Mouse (Mus musculus) heart, embryonic 13.5 days (tissue): ENCODE measurements around the gene Prpf19. TPM values are rescaled to one million over a fixed set of nuclear protein-coding genes. Genes with fewer than 3 reads are reported as not detected.
A peak's percentile ranks its signal among the peaks of the same experiment; 100 is the strongest.

Experiments used
- ATAC-seq: fragments of 200-750 bp; cut with Nextera tagmentation; 2 replicates; pipeline ENCODE4 v1.8.0; 2017; ENCODE audit warnings: moderate TSS enrichment; ENCODE audit not compliant: insufficient number of reproducible peaks, low FRiP score, low TSS enrichment; ENCODE audit errors: extremely low read depth
- H3K27ac ChIP-seq: fragments of 300-500 bp; sonication (generic); replicated peaks from 2 replicates; pipeline ENCODE4 v1.5.1; 2015; ENCODE audit warnings: moderate library complexity, mild to moderate bottlenecking, inconsistent platforms
- H3K27me3 ChIP-seq: fragments of 300-500 bp; sonication (generic); replicated peaks from 2 replicates; pipeline ENCODE4 v1.6.1; 2015; ENCODE audit warnings: mild to moderate bottlenecking, inconsistent platforms
- H3K36me3 ChIP-seq: fragments of 300-500 bp; sonication (generic); 2 replicates; pipeline ENCODE4 v1.6.1; 2015; ENCODE audit warnings: mild to moderate bottlenecking, inconsistent platforms
- H3K4me1 ChIP-seq: fragments of 300-500 bp; sonication (generic); 2 replicates; pipeline ENCODE4 v1.6.1; 2015; ENCODE audit warnings: inconsistent platforms
- H3K4me2 ChIP-seq: fragments of 300-500 bp; sonication (generic); 2 replicates; pipeline ENCODE4 v1.6.1; 2015; ENCODE audit warnings: inconsistent platforms, mild to moderate bottlenecking, moderate library complexity
- H3K4me3 ChIP-seq: fragments of 300-500 bp; sonication (generic); 2 replicates; pipeline ENCODE4 v1.5.1; 2015; ENCODE audit warnings: moderate library complexity, mild to moderate bottlenecking, inconsistent platforms
- H3K9ac ChIP-seq: fragments of 300-500 bp; sonication (generic); 2 replicates; pipeline ENCODE4 v1.6.1; 2015; ENCODE audit warnings: inconsistent platforms, mild to moderate bottlenecking, moderate library complexity
- H3K9me3 ChIP-seq: fragments of 300-500 bp; sonication (generic); 2 replicates; pipeline ENCODE4 v1.6.1; 2016; ENCODE audit warnings: inconsistent platforms
- WGBS: fragments of 180-500 bp; shearing (Covaris S2); methylation state at CpG from one replicate; pipeline ENCODE4 v1.1.7; 2015; ENCODE audit warnings: mixed read lengths; 5-methylcytosine and 5-hydroxymethylcytosine counted together
- polyA plus RNA-seq: library from polyadenylated mRNA; unstranded; fragments of >200 nt; fragmentation: Nextera tagmentation; extraction: Ambion mirVana; gene quantifications from 2 replicates; pipeline ENCODE4 v1.2.1, GENCODE M21; 2015

The Prpf19 gene
- polyA plus RNA-seq, 1 experiment from 2014 or later = 30.3 TPM

- 71% methylated on average over 8 of the region's 8 CpGs for WGBS
- H3K27ac ChIP-seq = peak overlapping the region; percentile 57; the same call in 1 of the 2 replicates
- H3K9ac ChIP-seq = peak overlapping the region; percentile 96
- peaks cover 34% of the 10 kb centered on the region for H3K4me1 ChIP-seq
- no peaks in the 10 kb centered on the region for H3K27me3 ChIP-seq
- H3K4me3 ChIP-seq = peak overlapping the region; percentile 94; the same call in 1 of the 2 replicates
- H3K36me3 ChIP-seq = peaks cover 52% of the 10 kb centered on the region
- ATAC-seq = no peak
- peak overlapping the region; percentile 76 for H3K4me2 ChIP-seq
- no peaks in the 10 kb centered on the region for H3K9me3 ChIP-seq
These were observed 2.5 kb downstream of the Prpf19 start for GRCm38 (mm10) chr19:10897491-10897890.

GRCm38 (mm10) chr19:10900315-10900714, 5.3 kb downstream of the Prpf19 start:
- H3K36me3 ChIP-seq = peaks cover 80% of the 10 kb centered on the region
- no peaks in the 10 kb centered on the region for H3K9me3 ChIP-seq
- H3K27me3 ChIP-seq = no peaks in the 10 kb centered on the region
- no peak overlapping the region for H3K4me3 ChIP-seq
- no peak overlapping the region for H3K4me2 ChIP-seq
- ATAC-seq = no peak
- peaks cover 42% of the 10 kb centered on the region for H3K4me1 ChIP-seq
- H3K27ac ChIP-seq = no peak overlapping the region
- H3K9ac ChIP-seq = no peak overlapping the region
- whole genome bisulfite sequencing = 64% methylated on average over 6 of the region's 6 CpGs

GRCm38 (mm10) chr19:10901046-10901445, 6.0 kb downstream of the Prpf19 start:
- Histone ChIP-seq H3K36me3 (peaks cover 87% of the 10 kb centered on the region), H3K4me2 (no peak overlapping the region), H3K27me3 (no peaks in the 10 kb centered on the region), H3K4me1 (peaks cover 47% of the 10 kb centered on the region), H3K9me3 (no peaks in the 10 kb centered on the region), H3K27ac (no peak overlapping the region), H3K4me3 (no peak overlapping the region), H3K9ac (no peak overlapping the region)
- ATAC-seq = no peak
- 94% methylated on average over 5 of the region's 5 CpGs for WGBS

- H3K27ac ChIP-seq = peak overlapping the region; percentile 95
- no peak overlapping the region for H3K4me3 ChIP-seq
- no peak for ATAC-seq
- H3K36me3 ChIP-seq = peaks cover 83% of the 10 kb centered on the region
- H3K4me1 ChIP-seq = peaks cover 60% of the 10 kb centered on the region
- H3K4me2 ChIP-seq = no peak overlapping the region
- no peaks in the 10 kb centered on the region for H3K27me3 ChIP-seq
- 80% methylated on average over 5 of the region's 5 CpGs for WGBS
- no peaks in the 10 kb centered on the region for H3K9me3 ChIP-seq
- H3K9ac ChIP-seq = peak overlapping the region; percentile 54
These were observed 9.5 kb downstream of the Prpf19 start for GRCm38 (mm10) chr19:10904512-10904911.

GRCm38 (mm10) chr19:10904927-10905727, 10.1 kb downstream of the Prpf19 start:
- Histone ChIP-seq H3K27me3 (no peaks in the 10 kb centered on the region), H3K36me3 (peaks cover 77% of the 10 kb centered on the region), H3K4me2 (peak overlapping the region; percentile 38), H3K4me1 (peaks cover 64% of the 10 kb centered on the region), H3K27ac (peak overlapping the region; percentile 95), H3K9me3 (no peaks in the 10 kb centered on the region), H3K9ac (peak overlapping the region; percentile 69), H3K4me3 (no peak overlapping the region)
- 31% methylated on average over 7 of the region's 7 CpGs for WGBS
- ATAC-seq = peak; percentile 38; the same call in 1 of the 2 replicates

- 32% methylated on average over 5 of the region's 5 CpGs for WGBS
- H3K36me3 ChIP-seq = peaks cover 71% of the 10 kb centered on the region
- H3K27ac ChIP-seq = peak overlapping the region; percentile 95
- H3K27me3 ChIP-seq = no peaks in the 10 kb centered on the region
- no peak for ATAC-seq
- H3K4me2 ChIP-seq = peak overlapping the region; percentile 38
- no peak overlapping the region for H3K4me3 ChIP-seq
- H3K4me1 ChIP-seq = peaks cover 64% of the 10 kb centered on the region
- no peaks in the 10 kb centered on the region for H3K9me3 ChIP-seq
- H3K9ac ChIP-seq = peak overlapping the region; percentile 69
These were observed 10.6 kb downstream of the Prpf19 start for GRCm38 (mm10) chr19:10905728-10906000.

- WGBS = 36% methylated on average over 3 of the region's 3 CpGs
- Histone ChIP-seq H3K4me2 (no peak overlapping the region), H3K9me3 (no peaks in the 10 kb centered on the region), H3K9ac (no peak overlapping the region), H3K27me3 (no peaks in the 10 kb centered on the region), H3K27ac (peak overlapping the region; percentile 95), H3K4me3 (no peak overlapping the region), H3K36me3 (peaks cover 49% of the 10 kb centered on the region), H3K4me1 (peaks cover 75% of the 10 kb centered on the region)
- ATAC-seq = no peak
These were observed 12.9 kb downstream of the Prpf19 start for GRCm38 (mm10) chr19:10907891-10908290.

GRCm38 (mm10) chr19:10909087-10909721, 14.2 kb downstream of the Prpf19 start:
- H3K4me1 ChIP-seq = peaks cover 82% of the 10 kb centered on the region
- WGBS = 30% methylated on average over 6 of the region's 6 CpGs
- peak overlapping the region; percentile 51 for H3K9ac ChIP-seq
- peak overlapping the region; percentile 95 for H3K27ac ChIP-seq
- H3K4me2 ChIP-seq = peak overlapping the region; percentile 1; the same call in 1 of the 2 replicates
- H3K9me3 ChIP-seq = no peaks in the 10 kb centered on the region
- ATAC-seq = no peak; the same call in 1 of the 2 replicates
- H3K36me3 ChIP-seq = peaks cover 36% of the 10 kb centered on the region
- no peaks in the 10 kb centered on the region for H3K27me3 ChIP-seq
- H3K4me3 ChIP-seq = no peak overlapping the region

GRCm38 (mm10) chr19:10914291-10914690, 19.3 kb downstream of the Prpf19 start:
- no peaks in the 10 kb centered on the region for H3K27me3 ChIP-seq
- H3K9me3 ChIP-seq = no peaks in the 10 kb centered on the region
- no peak overlapping the region for H3K4me3 ChIP-seq
- no peak for ATAC-seq
- WGBS = 20% methylated on average over 7 of the region's 7 CpGs
- H3K4me2 ChIP-seq = peak overlapping the region; percentile 14; the same call in 1 of the 2 replicates
- H3K4me1 ChIP-seq = peaks cover 53% of the 10 kb centered on the region
- H3K36me3 ChIP-seq = no peaks in the 10 kb centered on the region
- peak overlapping the region; percentile 57 for H3K9ac ChIP-seq
- H3K27ac ChIP-seq = peak overlapping the region; percentile 53

- H3K27me3 ChIP-seq = no peaks in the 10 kb centered on the region
- H3K4me2 ChIP-seq = no peak overlapping the region
- no peak overlapping the region for H3K4me3 ChIP-seq
- H3K9me3 ChIP-seq = no peaks in the 10 kb centered on the region
- 72% methylated on average over 2 of the region's 2 CpGs for WGBS
- H3K4me1 ChIP-seq = peaks cover 47% of the 10 kb centered on the region
- H3K27ac ChIP-seq = peak overlapping the region; percentile 53
- no peak for ATAC-seq
- peak overlapping the region; percentile 57 for H3K9ac ChIP-seq
- H3K36me3 ChIP-seq = no peaks in the 10 kb centered on the region
These were observed 19.8 kb downstream of the Prpf19 start for GRCm38 (mm10) chr19:10914870-10915269.

- no peak for ATAC-seq
- H3K4me1 ChIP-seq = peaks cover 38% of the 10 kb centered on the region
- 41% methylated on average over 5 of the region's 5 CpGs for WGBS
- no peaks in the 10 kb centered on the region for H3K36me3 ChIP-seq
- no peak overlapping the region for H3K4me2 ChIP-seq
- H3K9ac ChIP-seq = no peak overlapping the region
- H3K4me3 ChIP-seq = no peak overlapping the region
- no peaks in the 10 kb centered on the region for H3K27me3 ChIP-seq
- H3K9me3 ChIP-seq = no peaks in the 10 kb centered on the region
- no peak overlapping the region for H3K27ac ChIP-seq
These were observed 21.5 kb downstream of the Prpf19 start for GRCm38 (mm10) chr19:10916506-10916905.
